Mouse (Mus musculus): ENCODE results near the gene Nup85. TPM values are rescaled to one million over a fixed set of nuclear protein-coding genes. Genes with fewer than 3 reads are reported as not detected.
"Not testable (repeated sequence)": the region's sequence is repeated elsewhere in the genome, so short reads cannot be mapped to it uniquely, and the experiment has no call there.

Gene Nup85
- 257 and 275 TPM in 2 replicates for polyA plus RNA-seq (2016; fragmentation: Nextera tagmentation; extraction: Ambion mirVana)

- Histone ChIP-seq H3K9me3 (replicated peaks) (no peaks in the 10 kb centered on the region), H3K27me3 (ENCODE audit: low read depth, poor library complexity, severe bottlenecking) (no peaks in the 10 kb centered on the region), H3K36me3 (peaks cover 36% of the 10 kb centered on the region), H3K4me1 (peaks cover 18% of the 10 kb centered on the region), H3K27ac (peak within 1 kb of the TSS; percentile 99), H3K4me3 (peak within 1 kb of the TSS; percentile 75)
- WGBS = under 1% methylated on average over 42 of the region's 42 CpGs
- DNase-seq (ENCODE audit: low spot score) = peak; percentile 98
These were observed at the start of gene Nup85 for GRCm38 (mm10) chr11:115564064-115564809. Nup85 (plus strand) TSS chr11:115564434.

GRCm38 (mm10) chr11:115515021-115515420 lies 49.2 kb upstream of the Nup85 start:
- no peak for DNase-seq (ENCODE audit: low spot score)
- H3K27me3 ChIP-seq (ENCODE audit: low read depth, poor library complexity, severe bottlenecking) = no peaks in the 10 kb centered on the region
- H3K9me3 ChIP-seq (replicated peaks) = no peaks in the 10 kb centered on the region
- H3K4me3 ChIP-seq = no peak overlapping the region
- peaks cover 8% of the 10 kb centered on the region; the same call in 1 of the 2 replicates for H3K36me3 ChIP-seq
- 79% methylated on average over 6 of the region's 6 CpGs for WGBS
- H3K4me1 ChIP-seq = peaks cover 44% of the 10 kb centered on the region
- peak overlapping the region; percentile 95; the same call in 1 of the 2 replicates for H3K27ac ChIP-seq

GRCm38 (mm10) chr11:115516942-115517341 lies 47.3 kb upstream of the Nup85 start:
- no peaks in the 10 kb centered on the region for H3K27me3 ChIP-seq (ENCODE audit: low read depth, poor library complexity, severe bottlenecking)
- no peak for DNase-seq (ENCODE audit: low spot score)
- 80% methylated on average over 5 of the region's 5 CpGs for WGBS
- peaks cover 15% of the 10 kb centered on the region for H3K36me3 ChIP-seq
- no peak overlapping the region for H3K27ac ChIP-seq
- H3K9me3 ChIP-seq (replicated peaks) = no peaks in the 10 kb centered on the region
- no peak overlapping the region for H3K4me3 ChIP-seq
- peaks cover 25% of the 10 kb centered on the region for H3K4me1 ChIP-seq

DNA sequence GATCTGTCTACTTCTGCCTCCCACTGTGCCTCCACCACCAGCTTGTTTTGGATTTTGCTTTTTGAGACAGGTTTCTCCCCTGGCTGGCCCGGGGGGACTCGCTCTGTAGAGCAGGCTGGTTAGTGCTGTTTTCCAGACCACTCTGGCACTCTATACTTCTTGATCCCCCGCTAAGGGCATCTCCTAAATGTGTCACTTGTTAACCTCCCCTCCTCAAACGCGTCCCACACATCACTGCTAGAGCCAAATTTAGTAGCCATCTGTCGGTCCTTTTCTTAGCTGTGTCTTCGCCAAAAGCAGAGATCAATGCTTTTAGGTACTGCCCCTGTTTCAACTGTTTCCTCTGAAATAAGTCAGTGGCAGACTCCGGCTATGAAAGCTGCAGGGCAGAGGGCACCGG lies 45.5 kb upstream of the Nup85 start:
- Histone ChIP-seq H3K9me3 (replicated peaks) (no peaks in the 10 kb centered on the region), H3K4me1 (peaks cover 10% of the 10 kb centered on the region), H3K27ac (no peak overlapping the region), H3K4me3 (no peak overlapping the region), H3K36me3 (peaks cover 27% of the 10 kb centered on the region), H3K27me3 (ENCODE audit: low read depth, poor library complexity, severe bottlenecking) (no peaks in the 10 kb centered on the region)
- DNase-seq (ENCODE audit: low spot score) = no peak
- WGBS = 69% methylated on average over 9 of the region's 9 CpGs

- Histone ChIP-seq H3K4me1 (peaks cover 5% of the 10 kb centered on the region), H3K9me3 (replicated peaks) (no peaks in the 10 kb centered on the region), H3K27ac (no peak overlapping the region), H3K36me3 (peaks cover 36% of the 10 kb centered on the region), H3K4me3 (no peak overlapping the region), H3K27me3 (ENCODE audit: low read depth, poor library complexity, severe bottlenecking) (no peaks in the 10 kb centered on the region)
- DNase-seq (ENCODE audit: low spot score) = no peak
- WGBS = 88% methylated on average over 3 of the region's 3 CpGs
These were observed 44.7 kb upstream of the Nup85 start for GRCm38 (mm10) chr11:115519581-115519980.

- peaks cover 42% of the 10 kb centered on the region for H3K36me3 ChIP-seq
- no peak overlapping the region for H3K4me3 ChIP-seq
- no peak overlapping the region for H3K27ac ChIP-seq
- 86% methylated on average over 2 of the region's 2 CpGs for WGBS
- no peaks in the 10 kb centered on the region for H3K4me1 ChIP-seq
- no peaks in the 10 kb centered on the region for H3K27me3 ChIP-seq (ENCODE audit: low read depth, poor library complexity, severe bottlenecking)
- no peaks in the 10 kb centered on the region for H3K9me3 ChIP-seq (replicated peaks)
- DNase-seq (ENCODE audit: low spot score) = no peak
These were observed 44.0 kb upstream of the Nup85 start for GRCm38 (mm10) chr11:115520218-115520617.

DNA sequence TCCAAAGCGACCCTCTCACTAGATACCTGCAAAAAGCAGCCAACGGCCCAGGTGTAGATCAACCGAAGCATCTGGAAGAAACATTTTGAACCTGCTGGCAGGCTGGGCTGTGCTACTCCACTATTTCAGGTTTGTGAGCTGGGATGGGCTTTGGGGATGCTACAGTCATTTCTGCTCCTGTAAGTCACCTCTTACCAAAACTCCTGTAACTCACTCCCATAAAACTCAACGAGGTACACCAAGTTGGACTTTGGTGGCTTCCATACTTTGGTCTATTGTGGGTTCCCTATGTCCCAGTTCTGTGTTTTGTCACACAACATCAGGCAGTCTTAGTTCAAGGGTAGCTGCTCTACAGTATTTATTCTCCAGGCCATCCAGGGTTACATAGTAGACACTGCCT lies 43.2 kb upstream of the Nup85 start:
- Histone ChIP-seq H3K27me3 (ENCODE audit: low read depth, poor library complexity, severe bottlenecking) (no peaks in the 10 kb centered on the region), H3K4me1 (no peaks in the 10 kb centered on the region), H3K4me3 (no peak overlapping the region), H3K27ac (no peak overlapping the region), H3K9me3 (replicated peaks) (no peaks in the 10 kb centered on the region), H3K36me3 (peaks cover 51% of the 10 kb centered on the region)
- 87% methylated on average over 4 of the region's 4 CpGs for WGBS
- no peak for DNase-seq (ENCODE audit: low spot score)

DNA sequence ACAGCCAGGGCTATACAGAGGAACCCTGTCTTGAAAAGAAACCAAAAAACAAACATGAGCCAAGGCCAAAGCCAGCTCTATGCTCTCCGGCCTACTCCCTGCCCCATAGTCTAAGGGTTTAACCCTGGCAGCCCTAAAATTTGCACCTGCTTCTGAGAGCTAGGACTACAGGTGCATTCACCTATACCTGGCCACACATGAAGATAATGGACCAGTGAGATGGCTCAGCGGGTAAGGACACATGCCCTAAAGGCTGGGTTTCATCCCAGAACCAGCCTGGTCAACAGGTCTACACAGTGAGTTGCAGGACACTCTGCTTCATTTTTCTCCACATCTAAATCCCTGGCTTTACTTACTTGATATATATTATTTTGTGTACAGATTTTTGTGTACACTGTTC lies 42.0 kb upstream of the Nup85 start:
- Histone ChIP-seq H3K4me1 (no peaks in the 10 kb centered on the region), H3K36me3 (peaks cover 62% of the 10 kb centered on the region), H3K27me3 (ENCODE audit: low read depth, poor library complexity, severe bottlenecking) (no peaks in the 10 kb centered on the region), H3K9me3 (replicated peaks) (no peaks in the 10 kb centered on the region), H3K27ac (no peak overlapping the region), H3K4me3 (no peak overlapping the region)
- no peak for DNase-seq (ENCODE audit: low spot score)
- WGBS = 89% methylated on average over 2 of the region's 2 CpGs

DNA sequence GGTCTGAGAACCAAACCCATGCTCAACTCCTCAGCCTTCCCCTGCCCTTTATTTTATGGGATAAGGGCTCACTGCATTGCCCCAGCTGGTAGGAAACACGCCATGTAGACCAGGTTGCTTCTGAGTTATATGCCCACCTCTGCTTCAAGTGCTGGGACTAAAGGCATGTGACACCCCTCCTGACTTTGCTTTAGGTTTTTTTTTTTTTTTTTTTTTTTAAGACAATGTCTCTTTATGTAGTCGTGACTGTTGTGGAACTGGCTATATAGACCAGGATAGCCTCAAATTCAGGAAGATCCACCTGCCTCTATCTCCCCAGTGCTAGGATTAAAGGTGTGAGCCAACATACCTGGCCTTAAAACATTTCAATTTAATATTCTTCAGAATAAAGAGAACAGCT lies 41.5 kb upstream of the Nup85 start:
- H3K9me3 ChIP-seq (replicated peaks) = no peaks in the 10 kb centered on the region
- no peak for DNase-seq (ENCODE audit: low spot score)
- H3K4me3 ChIP-seq = no peak overlapping the region
- H3K4me1 ChIP-seq = no peaks in the 10 kb centered on the region
- 81% methylated on average over 2 of the region's 2 CpGs for WGBS
- peaks cover 67% of the 10 kb centered on the region for H3K36me3 ChIP-seq
- no peak overlapping the region for H3K27ac ChIP-seq
- H3K27me3 ChIP-seq (ENCODE audit: low read depth, poor library complexity, severe bottlenecking) = no peaks in the 10 kb centered on the region

DNA sequence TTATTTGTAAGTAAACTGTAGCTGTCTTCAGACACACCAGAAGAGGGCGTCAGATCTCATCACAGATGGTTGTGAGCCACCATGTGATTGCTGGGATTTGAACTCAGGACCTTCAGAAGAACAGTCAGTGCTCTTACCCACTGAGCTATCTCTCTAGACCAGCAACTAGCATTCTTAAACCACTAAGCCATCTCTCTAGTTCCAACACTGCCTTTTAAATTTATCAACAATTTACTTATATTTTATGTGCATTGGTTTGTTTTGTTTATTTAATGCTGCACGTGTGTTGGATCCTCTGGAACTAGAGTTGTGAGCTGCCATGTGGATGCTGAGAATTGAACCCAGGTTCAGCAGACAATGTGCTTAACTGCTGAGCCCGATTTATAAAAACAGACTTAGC lies 37.8 kb upstream of the Nup85 start:
- H3K9me3 ChIP-seq (replicated peaks); H3K4me1 ChIP-seq; H3K4me3 ChIP-seq; H3K27ac ChIP-seq; H3K27me3 ChIP-seq (ENCODE audit: low read depth, poor library complexity, severe bottlenecking); DNase-seq (ENCODE audit: low spot score): not testable (repeated sequence)
- peaks cover 93% of the 10 kb centered on the region for H3K36me3 ChIP-seq
- 89% methylated on average over 3 of the region's 3 CpGs for WGBS

DNA sequence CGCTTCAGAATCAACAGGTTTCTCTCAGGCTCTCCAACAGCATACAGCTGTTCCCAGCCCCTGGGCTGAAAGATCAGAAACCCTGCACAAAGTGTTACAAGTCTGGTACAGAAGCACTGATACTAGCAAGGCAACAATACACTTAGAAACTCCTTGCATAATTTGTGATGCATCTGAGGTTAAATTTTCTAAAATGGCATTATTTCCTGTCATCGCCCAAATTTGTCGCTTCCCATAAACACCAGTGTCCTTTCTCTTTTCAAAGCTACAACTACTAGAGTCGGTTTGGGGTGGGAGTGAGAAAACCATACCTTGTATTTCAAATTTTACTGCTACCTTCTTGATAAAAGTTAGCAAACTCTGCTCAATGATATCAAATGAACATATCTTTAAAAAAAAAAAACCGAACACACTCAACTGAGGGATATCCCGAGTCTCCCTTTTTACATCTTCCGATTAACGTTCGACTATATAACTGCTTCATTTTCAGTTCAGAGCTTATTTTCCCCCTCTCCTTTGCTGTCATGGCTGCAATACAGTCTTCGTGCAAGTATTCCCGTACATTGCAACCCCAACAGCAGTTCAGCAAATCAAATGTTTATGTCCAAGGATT lies 29.4 kb upstream of the Nup85 start:
- Histone ChIP-seq H3K4me1 (peaks cover 18% of the 10 kb centered on the region), H3K27me3 (ENCODE audit: low read depth, poor library complexity, severe bottlenecking) (no peaks in the 10 kb centered on the region), H3K4me3 (peak overlapping the region; percentile 99), H3K27ac (peak overlapping the region; percentile 100), H3K36me3 (peaks cover 45% of the 10 kb centered on the region), H3K9me3 (replicated peaks) (no peaks in the 10 kb centered on the region)
- 9% methylated on average over 11 of the region's 11 CpGs for WGBS
- DNase-seq (ENCODE audit: low spot score) = no peak

DNA sequence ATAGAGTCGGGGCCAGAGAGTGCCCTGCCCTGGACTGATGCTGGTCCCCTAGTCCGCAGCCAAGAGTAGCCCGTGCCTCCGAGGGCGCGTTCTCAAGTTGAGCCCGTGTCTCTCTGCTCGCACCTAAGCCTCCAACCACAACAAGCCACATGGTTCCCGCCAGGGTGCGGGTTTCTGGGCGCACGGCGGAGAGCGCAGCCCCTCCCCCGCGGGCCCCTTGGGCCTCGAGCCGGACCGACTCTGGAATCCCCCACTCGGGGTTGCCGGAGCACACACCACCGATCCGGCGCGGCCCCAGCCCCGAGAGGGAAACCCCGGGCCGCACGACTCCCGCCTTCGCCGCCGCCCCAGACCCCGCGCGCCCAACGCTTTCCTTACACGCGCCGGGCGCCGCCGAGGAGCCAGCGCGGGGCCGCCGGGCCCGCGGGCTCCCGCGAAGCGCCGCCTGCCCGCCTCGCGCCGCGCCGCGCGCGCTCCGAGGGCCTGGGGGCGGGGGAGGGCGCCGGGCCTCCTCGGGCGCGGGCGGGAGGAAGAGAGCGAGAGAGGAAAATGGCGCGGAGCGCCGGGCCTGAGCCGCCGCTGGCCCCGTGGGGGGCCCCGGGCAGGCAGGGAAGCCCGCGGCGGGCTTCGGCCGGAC lies 28.7 kb upstream of the Nup85 start:
- Histone ChIP-seq H3K9me3 (replicated peaks) (no peaks in the 10 kb centered on the region), H3K36me3 (peaks cover 39% of the 10 kb centered on the region), H3K27ac (peak overlapping the region; percentile 100), H3K4me1 (peaks cover 18% of the 10 kb centered on the region), H3K4me3 (peak overlapping the region; percentile 99), H3K27me3 (ENCODE audit: low read depth, poor library complexity, severe bottlenecking) (no peaks in the 10 kb centered on the region)
- peak; percentile 78 for DNase-seq (ENCODE audit: low spot score)
- WGBS = under 1% methylated on average over 84 of the region's 84 CpGs

- peaks cover 18% of the 10 kb centered on the region for H3K4me1 ChIP-seq
- DNase-seq (ENCODE audit: low spot score) = peak; percentile 100
- H3K9me3 ChIP-seq (replicated peaks) = no peaks in the 10 kb centered on the region
- H3K4me3 ChIP-seq = peak within 1 kb of the TSS; percentile 99
- H3K36me3 ChIP-seq = peaks cover 32% of the 10 kb centered on the region
- under 1% methylated on average over 64 of the region's 70 CpGs for WGBS
- no peaks in the 10 kb centered on the region for H3K27me3 ChIP-seq (ENCODE audit: low read depth, poor library complexity, severe bottlenecking)
- H3K27ac ChIP-seq = peak within 1 kb of the TSS; percentile 100
These were observed 28.1 kb upstream of the Nup85 start, which contains the start of gene Sumo2 for GRCm38 (mm10) chr11:115536038-115536681. Sumo2 (minus strand) TSS chr11:115536276.

Data from limb, embryonic 10.5 days (tissue).